Mouse (Mus musculus) liver, embryonic 14.5 days (tissue): ENCODE measurements around the gene Crispld2. TPM values are rescaled to one million over a fixed set of nuclear protein-coding genes. Genes with fewer than 3 reads are reported as not detected.

Experiments used
- ATAC-seq: fragments of 200-750 bp; cut with Nextera tagmentation; 2 replicates; pipeline ENCODE4 v1.8.0; 2017; ENCODE audit warnings: moderate number of reproducible peaks, mild to moderate bottlenecking, moderate library complexity; ENCODE audit not compliant: insufficient read depth
- DNase-seq, 3 experiments: peaks; one replicate each; pipeline ENCODE4 v3.0.0-alpha.2; 2012 to 2013; ENCODE audit warnings: low read depth in 3 of 3, low spot score in 3 of 3
- H3K27ac ChIP-seq: fragments of 300-500 bp; sonication (generic); 2 replicates; pipeline ENCODE4 v1.5.1; 2014; ENCODE audit warnings: moderate library complexity, mild to moderate bottlenecking, control low read depth, inconsistent platforms
- H3K27me3 ChIP-seq: fragments of 300-500 bp; sonication (generic); 2 replicates; pipeline ENCODE4 v1.6.1; 2014; ENCODE audit warnings: mild to moderate bottlenecking, low read length, moderate library complexity; ENCODE audit not compliant: control insufficient read depth, insufficient read depth
- H3K36me3 ChIP-seq: fragments of 300-500 bp; sonication (generic); replicated peaks from 2 replicates; pipeline ENCODE4 v1.6.1; 2014; ENCODE audit warnings: low read depth; ENCODE audit not compliant: control insufficient read depth, insufficient read depth
- H3K4me1 ChIP-seq, 2 experiments: fragments of 200-500 bp in 1 of 2; fragments of 300-500 bp in 1 of 2; sonication (generic) in 1 of 2; replicated peaks; 2 replicates each; pipeline ENCODE4 v1.6.1; 2012 to 2014; ENCODE audit warnings: antibody characterized with exemption in 1 of 2, inconsistent platforms in 1 of 2, low read length in 1 of 2; ENCODE audit not compliant: control insufficient read depth in 2 of 2, insufficient read depth in 2 of 2
- H3K4me2 ChIP-seq: fragments of 300-500 bp; sonication (generic); 2 replicates; pipeline ENCODE4 v1.6.1; 2014; ENCODE audit warnings: low read depth, mild to moderate bottlenecking, control low read depth, moderate library complexity
- H3K4me3 ChIP-seq, 2 experiments: fragments of 200-500 bp in 1 of 2; fragments of 300-500 bp in 1 of 2; sonication (generic) in 1 of 2; 2 replicates each; pipeline ENCODE4 v1.5.1; 2012 to 2014; ENCODE audit warnings: low read depth in 2 of 2, low read length in 2 of 2, mild to moderate bottlenecking in 2 of 2, control low read depth in 1 of 2, inconsistent platforms in 1 of 2, moderate library complexity in 1 of 2; ENCODE audit not compliant: insufficient read depth in 1 of 2
- H3K9ac ChIP-seq: fragments of 300-500 bp; sonication (generic); replicated peaks from 2 replicates; pipeline ENCODE4 v1.6.1; 2014; ENCODE audit warnings: mild to moderate bottlenecking, control low read depth, moderate library complexity
- H3K9me3 ChIP-seq: fragments of 300-500 bp; sonication (generic); 2 replicates; pipeline ENCODE4 v1.6.1; 2016; ENCODE audit warnings: low read length, mixed read lengths; ENCODE audit not compliant: control insufficient read depth
- CTCF ChIP-seq: IDR thresholded peaks from 2 replicates; pipeline ENCODE4 v1.5.1; 2016; ENCODE audit warnings: antibody characterized with exemption, low read depth, control low read depth
- EP300 ChIP-seq: IDR thresholded peaks from 2 replicates; pipeline ENCODE4 v1.6.1; 2016; ENCODE audit warnings: antibody characterized with exemption, low read depth
- WGBS: fragments of 180-500 bp; shearing (Covaris S2); extraction: QIAGEN DNeasy Blood & Tissue Kit; methylation state at CpG from one replicate; pipeline ENCODE4 v1.1.7; 2014; ENCODE audit not compliant: insufficient replicate concordance; 5-methylcytosine and 5-hydroxymethylcytosine counted together
- polyA plus RNA-seq, 2 experiments: library from polyadenylated mRNA; depleted of rRNA in 1 of 2; stranded (reverse) in 1 of 2; unstranded in 1 of 2; fragments of >200 nt; fragmentation: Nextera tagmentation in 1 of 2; extraction: Ambion mirVana in 1 of 2; gene quantifications; 2 replicates each; pipeline versions ENCODE4 v1.2.1 to v1.2.3; 2012 to 2014

Crispld2 gene
- polyA plus RNA-seq, 2 experiments = 0.30 to 0.47 TPM

GRCm38 (mm10) chr8:119960531-119961104, 31.6 kb upstream of the Crispld2 start:
- Histone ChIP-seq H3K27me3 (no peaks in the 10 kb centered on the region), H3K27ac (no peak overlapping the region), H3K36me3 (peaks cover 23% of the 10 kb centered on the region), H3K9ac (no peak overlapping the region), H3K4me3 (no peak overlapping the region), H3K9me3 (no peaks in the 10 kb centered on the region), H3K4me1 (no peaks in the 10 kb centered on the region), H3K4me2 (no peak overlapping the region)
- 59% methylated on average over 5 of the region's 5 CpGs for WGBS
- no peak for DNase-seq
- no peak for ATAC-seq
- TF ChIP-seq CTCF = no peak
- no peak for TF ChIP-seq EP300

DNA sequence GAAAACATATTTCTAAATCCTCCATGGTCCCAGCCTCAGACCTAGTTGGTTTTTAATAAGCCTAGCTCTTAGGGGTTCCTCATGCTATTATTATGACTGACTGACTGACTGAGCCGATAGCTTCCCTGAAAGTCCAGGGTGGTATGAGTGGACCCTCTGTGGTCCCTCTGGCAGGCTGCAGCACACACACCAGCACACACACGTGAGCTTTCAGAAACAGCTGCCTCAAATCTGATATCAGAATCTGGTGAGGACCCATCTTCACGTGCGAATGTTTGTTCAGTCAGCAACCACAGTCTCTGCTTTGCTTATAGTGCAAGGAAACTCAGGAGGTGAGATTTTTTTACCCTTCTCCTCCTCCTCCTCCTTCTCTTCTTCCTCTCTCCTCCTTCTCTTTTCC, 27.4 kb upstream of the Crispld2 start:
- Histone ChIP-seq H3K9ac (no peak overlapping the region), H3K4me1 (no peaks in the 10 kb centered on the region), H3K27ac (no peak overlapping the region), H3K4me2 (no peak overlapping the region), H3K9me3 (peaks cover 3% of the 10 kb centered on the region), H3K36me3 (no peaks in the 10 kb centered on the region), H3K27me3 (no peaks in the 10 kb centered on the region), H3K4me3 (no peak overlapping the region)
- no peak for ATAC-seq
- 57% methylated on average over 4 of the region's 4 CpGs for WGBS
- no peak for DNase-seq
- TF ChIP-seq CTCF (no peak), EP300 (no peak)

- peaks cover 3% of the 10 kb centered on the region for H3K9me3 ChIP-seq
- no peak overlapping the region for H3K27ac ChIP-seq
- WGBS = 74% methylated on average over 9 of the region's 9 CpGs
- no peak overlapping the region for H3K4me2 ChIP-seq
- H3K4me1 ChIP-seq = no peaks in the 10 kb centered on the region
- TF ChIP-seq CTCF (peak; percentile 53), EP300 (no peak)
- no peak for DNase-seq
- H3K4me3 ChIP-seq = no peak overlapping the region
- no peaks in the 10 kb centered on the region for H3K36me3 ChIP-seq
- no peak for ATAC-seq
- H3K9ac ChIP-seq = no peak overlapping the region
- H3K27me3 ChIP-seq = no peaks in the 10 kb centered on the region
These were observed 24.8 kb upstream of the Crispld2 start for GRCm38 (mm10) chr8:119967435-119967834.

DNA sequence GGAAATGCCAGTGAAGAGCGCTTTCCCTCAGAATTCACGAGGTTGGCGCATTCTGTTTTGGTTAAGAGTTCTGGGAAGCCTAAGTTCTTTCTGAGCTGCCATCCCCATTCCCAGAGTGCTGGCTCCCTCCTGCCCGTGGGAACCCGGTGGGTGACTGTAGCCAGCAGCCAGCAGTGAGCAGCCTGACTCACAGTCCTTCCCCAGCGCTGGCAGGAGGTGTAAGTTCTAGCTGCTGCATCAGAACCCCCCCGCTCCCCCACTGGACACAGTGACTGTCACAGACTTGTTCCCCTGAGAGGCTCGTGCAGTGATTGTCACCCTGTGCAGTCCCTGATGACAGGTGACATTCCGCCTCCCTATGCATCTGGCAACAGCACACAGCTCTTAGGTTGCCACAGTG, 22.1 kb upstream of the Crispld2 start:
- no peak overlapping the region for H3K4me2 ChIP-seq
- WGBS = 69% methylated on average over 9 of the region's 9 CpGs
- H3K9ac ChIP-seq = no peak overlapping the region
- peaks cover 3% of the 10 kb centered on the region for H3K9me3 ChIP-seq
- no peak overlapping the region for H3K27ac ChIP-seq
- no peak overlapping the region for H3K4me3 ChIP-seq
- no peaks in the 10 kb centered on the region for H3K36me3 ChIP-seq
- TF ChIP-seq EP300 = no peak
- TF ChIP-seq CTCF = no peak
- H3K4me1 ChIP-seq = no peaks in the 10 kb centered on the region
- no peaks in the 10 kb centered on the region for H3K27me3 ChIP-seq
- ATAC-seq = no peak
- DNase-seq = no peak

DNA sequence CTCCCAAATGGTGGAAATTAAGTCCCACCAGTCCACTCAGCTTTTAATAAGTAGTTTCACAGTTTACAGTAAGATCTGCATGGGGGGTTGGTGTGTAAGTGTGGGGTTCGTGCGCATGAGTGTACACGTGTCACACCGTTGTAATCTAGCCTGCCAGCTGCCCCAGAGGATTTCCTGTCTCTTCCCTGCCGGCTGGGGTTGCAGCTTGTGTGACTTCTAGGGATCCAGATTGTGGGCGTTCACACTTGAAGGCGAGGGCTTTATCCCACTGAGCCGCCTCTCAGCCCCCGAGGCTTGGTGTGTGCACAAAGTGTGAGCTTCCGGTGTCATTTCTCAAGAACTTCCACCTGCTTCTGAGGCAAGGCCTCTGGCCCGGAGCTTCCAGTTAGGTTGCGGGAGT, 19.7 kb upstream of the Crispld2 start:
- WGBS = 13% methylated on average over 12 of the region's 12 CpGs
- H3K9me3 ChIP-seq = peaks cover 1% of the 10 kb centered on the region
- no peak overlapping the region for H3K27ac ChIP-seq
- no peak overlapping the region for H3K4me3 ChIP-seq
- TF ChIP-seq CTCF = no peak
- no peak for TF ChIP-seq EP300
- peak; percentile 47; the same call in 1 of the 2 replicates for ATAC-seq
- H3K4me1 ChIP-seq = no peaks in the 10 kb centered on the region
- H3K4me2 ChIP-seq = no peak overlapping the region
- DNase-seq = peak in 1 of 3 experiments; percentile 13
- no peaks in the 10 kb centered on the region for H3K27me3 ChIP-seq
- H3K9ac ChIP-seq = no peak overlapping the region
- no peaks in the 10 kb centered on the region for H3K36me3 ChIP-seq
